Mouse (Mus musculus) liver, adult 2 months (tissue): ENCODE data around the gene Aff4. TPM values are rescaled to one million over a fixed set of nuclear protein-coding genes. Genes with fewer than 3 reads are reported as not detected.
A peak's percentile ranks its signal among the peaks of the same experiment; 100 is the strongest.
"Not testable (repeated sequence)": the region's sequence is repeated elsewhere in the genome, so short reads cannot be mapped to it uniquely, and the experiment has no call there.

Source experiments
- DNase-seq: peaks from one replicate; pipeline ENCODE4 v3.0.0-alpha.2; 2011; ENCODE audit warnings: low read depth, low spot score; ENCODE audit errors: extremely low read depth
- H3K27ac ChIP-seq: fragments of 200-500 bp; replicated peaks from 2 replicates; pipeline ENCODE4 v1.5.1; 2012; ENCODE audit warnings: low read depth, mild to moderate bottlenecking, control low read depth, inconsistent platforms, low read length; ENCODE audit not compliant: insufficient read depth
- H3K27me3 ChIP-seq: fragments of 200-500 bp; 2 replicates; pipeline ENCODE4 v1.6.1; 2012; ENCODE audit warnings: mild to moderate bottlenecking, moderate library complexity, low read length, inconsistent platforms; ENCODE audit not compliant: control insufficient read depth, insufficient read depth
- H3K36me3 ChIP-seq: fragments of 200-500 bp; 2 replicates; pipeline ENCODE4 v1.6.1; 2012; ENCODE audit warnings: low read length, inconsistent platforms; ENCODE audit not compliant: control insufficient read depth, insufficient read depth
- H3K4me1 ChIP-seq: fragments of 200-500 bp; 2 replicates; pipeline ENCODE4 v1.6.1; 2011; ENCODE audit warnings: low read length; ENCODE audit not compliant: control insufficient read depth, insufficient read depth
- H3K4me3 ChIP-seq: fragments of 200-500 bp; 2 replicates; pipeline ENCODE4 v1.5.1; 2011; ENCODE audit warnings: low read depth, mild to moderate bottlenecking, control low read depth, low read length, moderate library complexity; ENCODE audit not compliant: insufficient read depth
- H3K79me2 ChIP-seq: fragments of 200-500 bp; 2 replicates; pipeline ENCODE4 v1.6.1; 2012; ENCODE audit warnings: inconsistent platforms, mild to moderate bottlenecking, low read length, moderate library complexity; ENCODE audit not compliant: control insufficient read depth, insufficient read depth
- H3K9ac ChIP-seq: fragments of 200-500 bp; 2 replicates; pipeline ENCODE4 v1.6.1; 2012; ENCODE audit warnings: low read depth, mild to moderate bottlenecking, control low read depth, inconsistent platforms, low read length
- CTCF ChIP-seq: fragments of 200-500 bp; IDR thresholded peaks from 2 replicates; pipeline ENCODE4 v1.5.1; 2011; ENCODE audit warnings: low read depth, low read length, control low read depth
- POLR2A ChIP-seq: fragments of 200-500 bp; IDR thresholded peaks from 2 replicates; pipeline ENCODE4 v1.6.1; 2011; ENCODE audit warnings: low read length, control low read depth; ENCODE audit not compliant: insufficient read depth; ENCODE audit errors: extremely low read depth
- WGBS: fragments of 180-500 bp; shearing (Covaris S2); methylation state at CpG from one replicate; pipeline ENCODE4 v1.1.7; 2018; 5-methylcytosine and 5-hydroxymethylcytosine counted together
- polyA plus RNA-seq: library from polyadenylated mRNA; depleted of rRNA; stranded (reverse); fragments of >200 nt; gene quantifications from 2 replicates; pipeline ENCODE4 v1.2.3, GENCODE M21; 2012
- total RNA-seq: library from RNA; depleted of rRNA; stranded (reverse); fragments of >200 nt; gene quantifications from 2 replicates; pipeline ENCODE4 v1.2.3, GENCODE M21; 2014

Gene Aff4
- total and polyA plus RNA-seq, 2 experiments: 7.3 to 32.1 TPM

- peak; percentile 97 for DNase-seq
- no peaks in the 10 kb centered on the region for H3K27me3 ChIP-seq
- no peak overlapping the region for H3K4me3 ChIP-seq
- no peak for TF ChIP-seq POLR2A
- TF ChIP-seq CTCF: no peak
- H3K9ac ChIP-seq: peak overlapping the region; percentile 32
- peak overlapping the region; percentile 93 for H3K27ac ChIP-seq
- peaks cover 17% of the 10 kb centered on the region for H3K4me1 ChIP-seq
- H3K79me2 ChIP-seq: no peaks in the 10 kb centered on the region
- H3K36me3 ChIP-seq: no peaks in the 10 kb centered on the region
Measured at GRCm38 (mm10) chr11:53308251-53308864, 42.3 kb upstream of the Aff4 start.

- TF ChIP-seq CTCF: no peak
- TF ChIP-seq POLR2A: no peak
- DNase-seq: peak; percentile 99
- no peaks in the 10 kb centered on the region for H3K36me3 ChIP-seq
- H3K27me3 ChIP-seq: no peaks in the 10 kb centered on the region
- H3K4me3 ChIP-seq: no peak overlapping the region
- WGBS: 6% methylated on average over 2 of the region's 2 CpGs
- H3K9ac ChIP-seq: peak overlapping the region; percentile 44
- peak overlapping the region; percentile 93 for H3K27ac ChIP-seq
- H3K4me1 ChIP-seq: peaks cover 17% of the 10 kb centered on the region
- no peaks in the 10 kb centered on the region for H3K79me2 ChIP-seq
Measured at GRCm38 (mm10) chr11:53308884-53309310, 41.7 kb upstream of the Aff4 start.

DNA sequence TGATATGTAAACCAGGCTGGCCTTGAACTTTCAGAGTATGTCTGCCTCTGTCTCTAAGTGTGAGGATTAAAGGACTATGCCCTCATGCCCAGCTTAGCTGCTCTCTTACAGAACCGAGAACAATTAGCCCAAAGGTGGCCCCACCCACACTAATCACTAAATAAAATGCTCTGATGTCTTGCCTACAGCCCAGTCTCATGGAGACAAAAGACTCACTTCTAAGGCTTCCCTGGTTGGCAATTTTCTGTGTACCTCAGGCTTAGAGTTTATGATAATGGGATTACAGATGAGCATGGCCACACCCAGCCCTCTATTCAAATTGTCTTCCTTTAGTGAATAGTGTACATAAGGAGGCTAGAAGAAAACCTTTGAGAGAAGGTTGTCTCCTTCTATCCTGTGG is 39.2 kb upstream of the Aff4 start:
- WGBS: 74% methylated on average over 1 of the region's 1 CpGs

DNA sequence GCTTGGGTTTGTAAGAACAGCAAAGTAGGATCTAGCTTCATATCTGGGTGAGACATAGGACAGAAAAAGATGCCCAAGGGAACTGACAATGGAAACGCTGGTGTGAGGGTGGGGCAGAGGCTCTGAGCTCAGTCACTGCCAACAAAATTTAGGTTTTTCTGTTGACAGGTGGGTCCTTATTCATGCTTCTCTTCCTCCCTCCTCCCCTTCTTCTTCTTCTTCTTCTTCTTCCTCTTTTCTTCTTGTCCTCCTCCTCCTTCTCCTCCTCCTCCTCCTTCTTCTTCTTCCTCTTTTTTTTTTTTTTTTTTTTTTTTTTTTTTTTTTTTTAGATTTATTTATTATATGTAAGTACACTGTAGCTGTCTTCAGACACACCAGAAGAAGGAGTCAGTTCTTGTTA is 37.8 kb upstream of the Aff4 start:
- not testable (repeated sequence) for DNase-seq, H3K27me3 ChIP-seq, H3K27ac ChIP-seq, H3K36me3 ChIP-seq, H3K79me2 ChIP-seq, H3K9ac ChIP-seq, H3K4me3 ChIP-seq
- peaks cover 14% of the 10 kb centered on the region for H3K4me1 ChIP-seq
- 86% methylated on average over 1 of the region's 1 CpGs for WGBS

More for the DNA sequence above, 39.2 kb upstream of the Aff4 start:
- no peaks in the 10 kb centered on the region for H3K27me3 ChIP-seq
- H3K9ac ChIP-seq: no peak overlapping the region
- DNase-seq: no peak
- H3K79me2 ChIP-seq: no peaks in the 10 kb centered on the region
- TF ChIP-seq POLR2A (no peak), CTCF (no peak)
- no peak overlapping the region for H3K27ac ChIP-seq
- H3K4me1 ChIP-seq: peaks cover 20% of the 10 kb centered on the region
- H3K36me3 ChIP-seq: no peaks in the 10 kb centered on the region
- no peak overlapping the region for H3K4me3 ChIP-seq

DNA sequence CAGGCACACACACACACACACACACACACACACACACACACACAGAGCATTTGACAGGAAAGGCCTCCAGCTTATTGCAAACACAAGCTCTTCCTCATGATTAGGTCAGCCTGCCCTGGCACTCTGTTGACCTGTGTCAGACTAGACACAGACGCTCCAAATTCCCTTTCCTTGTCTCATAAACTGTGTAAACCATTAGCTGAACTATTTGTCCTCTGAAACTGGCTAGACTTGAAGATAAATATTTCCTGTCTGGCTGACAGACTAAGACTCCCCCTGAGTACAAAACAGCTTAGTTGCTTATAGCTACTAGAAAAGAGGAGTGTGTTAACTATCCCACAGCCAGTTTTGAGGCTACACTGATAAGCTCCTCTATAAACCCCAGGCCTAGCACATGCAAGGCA is 35.9 kb upstream of the Aff4 start:
- H3K79me2 ChIP-seq: no peaks in the 10 kb centered on the region
- H3K36me3 ChIP-seq: no peaks in the 10 kb centered on the region
- DNase-seq: peak; percentile 71
- 0 out of 2 replicates have a peak overlapping the region, but pooled peaks have one; percentile 29 for H3K27ac ChIP-seq
- H3K9ac ChIP-seq: no peak overlapping the region
- WGBS: 5% methylated on average over 1 of the region's 1 CpGs
- peaks cover 4% of the 10 kb centered on the region; the same call in 1 of the 2 replicates for H3K4me1 ChIP-seq
- no peak overlapping the region for H3K4me3 ChIP-seq
- H3K27me3 ChIP-seq: no peaks in the 10 kb centered on the region
- TF ChIP-seq POLR2A (no peak), CTCF (no peak)

DNA sequence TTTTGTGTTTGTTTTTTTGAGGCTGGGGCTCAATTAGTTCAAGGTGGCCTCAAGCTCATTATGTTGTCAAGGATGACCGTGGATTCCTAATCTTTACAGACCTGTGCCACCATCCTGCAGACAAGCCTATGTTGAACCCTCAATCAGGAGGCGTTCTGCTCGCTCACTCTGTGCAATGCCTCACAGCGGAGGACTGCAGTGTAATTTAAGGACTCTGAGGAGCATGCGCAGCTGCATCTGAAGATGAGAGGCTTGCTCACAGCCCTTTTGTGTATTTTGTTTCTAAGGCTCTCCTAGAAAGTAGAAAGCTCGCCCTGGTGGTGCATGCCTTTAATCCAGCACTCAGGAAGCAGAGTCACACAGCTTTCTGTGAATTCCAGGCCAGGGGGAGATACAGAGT is 33.6 kb upstream of the Aff4 start:
- H3K36me3 ChIP-seq: no peaks in the 10 kb centered on the region
- H3K4me1 ChIP-seq: peaks cover 4% of the 10 kb centered on the region; the same call in 1 of the 2 replicates
- H3K27ac ChIP-seq: no peak overlapping the region
- H3K9ac ChIP-seq: no peak overlapping the region
- TF ChIP-seq POLR2A (no peak), CTCF (no peak)
- H3K4me3 ChIP-seq: no peak overlapping the region
- DNase-seq: no peak
- H3K27me3 ChIP-seq: no peaks in the 10 kb centered on the region
- no peaks in the 10 kb centered on the region for H3K79me2 ChIP-seq
- WGBS: 86% methylated on average over 6 of the region's 6 CpGs
